Mouse (Mus musculus): Measurements from ENCODE around the gene B3gntl1. TPM values are rescaled to one million over a fixed set of nuclear protein-coding genes. Genes with fewer than 3 reads are reported as not detected.

The B3gntl1 gene
- polyA plus RNA-seq (2015; fragmentation: Nextera tagmentation; extraction: Ambion mirVana): 3.4 and 3.5 TPM in 2 replicates

GRCm38 (mm10) chr11:121672990-121673572 is at the start of gene B3gntl1:
B3gntl1 (minus strand) TSS chr11:121673153.

GRCm38 (mm10) chr11:121701244-121701643 is 28.3 kb upstream of the B3gntl1 start, which contains the start of gene Metrnl:
Metrnl (plus strand) TSS chr11:121701544.

Other genes starting within 250 kb of the B3gntl1 start
- gene Fn3k, start 238.2 kb downstream of the B3gntl1 start, polyA plus RNA-seq (2015; fragmentation: Nextera tagmentation; extraction: Ambion mirVana): 17.0 and 17.3 TPM in 2 replicates
- gene Tbcd, start 221.2 kb downstream of the B3gntl1 start, polyA plus RNA-seq (2015; fragmentation: Nextera tagmentation; extraction: Ambion mirVana): 14.2 TPM in 2 replicates
- gene Zfp750, start 153.8 kb downstream of the B3gntl1 start, polyA plus RNA-seq (2015; fragmentation: Nextera tagmentation; extraction: Ambion mirVana): 0.05 and 0.66 TPM in 2 replicates
- 9.5 and 14.8 TPM in 2 replicates for gene Metrnl, start 28.4 kb upstream of the B3gntl1 start, polyA plus RNA-seq (2015; fragmentation: Nextera tagmentation; extraction: Ambion mirVana)
- not detected in 2 replicates for gene Ptchd3, start 157.1 kb upstream of the B3gntl1 start, polyA plus RNA-seq (2015; fragmentation: Nextera tagmentation; extraction: Ambion mirVana)